Mouse (Mus musculus) CD4-positive, CD25-positive, alpha-beta regulatory T cell, adult 4 months (primary cell): ENCODE data around the gene Pbx2. TPM values are rescaled to one million over a fixed set of nuclear protein-coding genes. Genes with fewer than 3 reads are reported as not detected.

Source experiments
- ATAC-seq: one replicate; pipeline ENCODE4 v1.8.0; 2017
- polyA plus RNA-seq, 2 experiments: library from polyadenylated mRNA; unstranded; fragments of 100-300 nt; shearing (Covaris generic); gene quantifications; one replicate each; pipeline ENCODE4 v1.2.1; 2017

The Pbx2 gene
- polyA plus RNA-seq, 2 experiments from 2014 or later, result 7.7 to 12.6 TPM

DNA sequence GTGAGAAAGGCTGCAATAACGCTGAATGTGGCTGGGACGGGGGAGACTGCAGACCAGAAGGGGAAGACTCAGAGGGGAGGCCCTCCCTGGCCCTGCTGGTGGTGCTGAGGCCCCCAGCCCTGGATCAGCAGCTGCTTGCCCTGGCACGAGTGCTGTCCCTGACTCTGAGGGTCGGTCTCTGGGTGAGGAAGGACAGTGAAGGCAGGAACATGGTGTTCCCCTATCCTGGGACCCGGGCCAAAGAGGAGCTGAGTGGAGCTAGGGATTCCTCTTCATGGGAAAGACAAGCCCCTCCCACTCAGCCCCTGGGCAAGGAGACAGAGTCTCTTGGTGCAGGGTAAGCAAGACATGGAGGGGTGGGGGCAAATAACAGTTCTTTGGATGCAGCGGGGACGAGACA lies 7.7 kb upstream of the Pbx2 start:
- ATAC-seq, result no peak

DNA sequence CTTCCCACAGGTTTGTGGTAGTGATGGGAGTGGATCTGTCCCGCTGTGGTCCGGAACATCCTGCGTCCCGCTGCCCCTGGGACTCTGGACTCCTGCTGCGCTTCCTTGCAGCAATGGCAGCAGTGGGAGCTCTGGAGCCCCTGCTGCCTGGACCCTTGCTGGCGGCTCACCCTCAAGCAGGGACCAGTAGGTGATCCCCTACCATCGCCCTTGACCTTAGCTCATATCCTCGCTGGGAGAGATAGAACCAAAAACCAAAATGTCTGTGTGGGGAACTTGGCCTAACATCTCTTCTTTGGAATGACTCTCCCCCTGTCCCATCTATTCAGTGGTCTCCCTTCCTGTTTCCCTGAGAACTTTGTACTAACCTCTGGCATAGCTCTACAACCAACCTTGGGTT lies 7.2 kb upstream of the Pbx2 start:
- no peak for ATAC-seq

DNA sequence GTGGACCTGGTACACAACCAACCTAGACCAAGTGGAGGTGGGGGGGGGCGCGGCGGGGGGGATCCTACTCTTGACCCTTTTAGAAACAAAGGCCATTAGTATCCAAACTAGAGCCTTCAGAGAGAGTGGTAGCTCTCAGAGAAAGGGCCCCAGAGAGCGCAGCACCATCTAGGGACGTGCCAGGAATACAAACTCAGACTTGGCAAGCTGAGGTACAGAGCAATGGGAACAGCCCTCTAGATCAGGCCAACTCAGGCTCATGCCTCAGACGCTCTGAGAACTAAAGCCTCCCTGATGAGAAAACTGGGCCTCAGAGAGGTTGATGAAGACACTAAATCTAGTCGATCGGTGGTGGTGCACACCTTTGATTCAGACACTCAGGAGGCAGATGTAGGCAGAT lies 5.9 kb upstream of the Pbx2 start:
- no peak for ATAC-seq

DNA sequence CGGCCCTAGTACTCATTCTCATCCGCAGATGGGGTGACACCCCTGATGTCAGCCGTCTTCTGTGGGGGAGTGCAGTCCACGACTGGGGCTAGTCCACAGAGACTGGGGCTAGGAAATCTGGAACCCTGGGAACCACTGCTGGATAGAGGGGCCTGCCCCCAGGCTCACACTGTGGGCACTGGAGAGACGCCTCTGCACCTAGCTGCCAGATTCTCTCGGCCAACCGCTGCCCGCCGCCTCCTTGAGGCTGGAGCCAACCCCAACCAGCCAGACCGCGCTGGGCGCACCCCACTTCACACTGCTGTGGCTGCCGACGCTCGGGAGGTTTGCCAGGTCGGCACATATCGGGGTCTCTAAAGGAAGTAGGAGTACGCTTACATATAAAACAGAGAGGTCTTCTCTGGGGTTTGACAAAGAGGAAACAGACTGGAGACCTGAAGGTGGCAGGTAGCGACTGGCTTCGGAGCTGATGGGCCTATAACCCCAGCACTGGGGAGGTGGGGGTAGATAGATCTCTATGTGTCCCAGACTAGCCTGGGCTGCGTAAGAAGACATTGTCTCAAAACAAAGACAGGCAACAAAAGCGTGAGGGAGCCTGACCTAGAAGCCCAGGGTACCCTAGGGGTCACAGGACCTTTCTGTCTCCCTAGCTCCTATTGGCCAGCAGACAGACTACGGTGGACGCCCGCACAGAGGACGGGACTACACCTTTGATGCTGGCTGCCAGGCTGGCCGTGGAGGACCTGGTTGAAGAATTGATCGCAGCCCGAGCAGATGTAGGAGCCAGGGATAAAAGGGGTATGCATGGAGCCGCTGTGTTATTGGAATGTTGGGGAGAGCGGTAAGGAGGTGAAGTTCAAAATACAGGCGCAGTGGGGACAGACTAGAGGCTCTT lies 4.9 kb upstream of the Pbx2 start:
- no peak for ATAC-seq

DNA sequence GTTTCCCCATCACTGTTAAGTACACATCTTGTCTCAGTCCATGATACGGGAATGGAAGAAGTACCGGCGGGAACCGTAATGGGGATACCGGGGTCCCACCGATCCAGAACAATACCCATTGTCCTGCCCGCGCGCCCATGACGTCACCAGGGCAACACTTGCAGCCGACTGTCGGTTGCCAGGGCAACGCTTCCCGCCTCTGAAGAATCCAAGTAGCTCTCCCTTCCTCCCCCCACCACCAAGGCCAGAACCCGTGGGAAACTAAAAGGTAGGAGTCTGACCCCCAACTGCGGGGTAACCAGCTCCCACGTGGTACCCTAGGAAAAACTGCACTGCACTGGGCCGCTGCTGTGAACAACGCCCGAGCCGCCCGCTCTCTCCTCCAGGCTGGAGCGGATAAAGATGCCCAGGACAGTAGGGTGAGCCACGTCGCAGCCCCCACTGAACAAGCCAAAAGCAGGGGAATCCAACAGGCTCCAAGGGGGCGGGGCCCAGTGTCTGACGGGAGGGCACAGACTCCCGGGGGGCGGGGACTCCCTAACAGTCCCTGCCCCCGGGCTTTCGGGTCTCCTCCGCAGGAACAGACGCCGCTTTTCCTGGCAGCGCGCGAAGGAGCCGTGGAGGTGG lies 4.2 kb upstream of the Pbx2 start:
- peak; percentile 60 for ATAC-seq

DNA sequence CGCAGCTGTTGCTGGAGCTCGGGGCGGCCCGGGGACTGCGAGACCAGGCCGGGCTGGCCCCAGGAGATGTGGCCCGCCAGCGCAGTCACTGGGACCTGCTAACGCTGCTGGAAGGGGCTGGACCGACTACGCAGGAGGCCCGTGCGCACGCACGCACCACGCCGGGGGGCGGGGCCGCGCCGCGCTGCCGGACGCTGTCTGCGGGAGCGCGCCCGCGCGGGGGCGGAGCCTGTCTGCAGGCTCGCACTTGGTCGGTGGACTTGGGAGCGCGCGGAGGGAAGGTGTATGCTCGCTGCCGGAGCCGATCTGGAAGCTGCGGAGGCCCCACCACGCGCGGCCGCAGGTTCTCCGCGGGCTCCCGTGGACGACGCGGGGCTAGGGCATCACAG lies 3.6 kb upstream of the Pbx2 start:
- peak; percentile 77 for ATAC-seq

DNA sequence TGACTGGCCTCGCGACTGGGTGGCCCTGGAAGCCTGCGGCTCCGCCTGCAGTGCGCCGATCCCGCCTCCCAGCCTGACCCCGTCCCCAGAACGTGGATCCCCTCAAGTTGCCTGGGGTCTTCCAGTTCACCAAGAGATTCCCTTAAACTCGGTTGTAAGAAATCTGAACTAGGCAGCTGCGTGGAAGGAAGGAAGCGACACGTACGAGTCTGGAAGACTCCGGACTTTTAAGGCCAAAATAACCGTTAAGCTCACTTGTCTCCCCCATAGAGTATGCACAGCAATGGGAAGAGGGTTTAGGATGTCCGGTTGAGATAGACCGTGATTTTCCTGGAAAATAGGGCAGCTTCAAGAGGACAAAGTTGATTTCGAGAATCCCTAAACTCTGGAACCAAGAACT lies 3.3 kb upstream of the Pbx2 start:
- ATAC-seq, result no peak

DNA sequence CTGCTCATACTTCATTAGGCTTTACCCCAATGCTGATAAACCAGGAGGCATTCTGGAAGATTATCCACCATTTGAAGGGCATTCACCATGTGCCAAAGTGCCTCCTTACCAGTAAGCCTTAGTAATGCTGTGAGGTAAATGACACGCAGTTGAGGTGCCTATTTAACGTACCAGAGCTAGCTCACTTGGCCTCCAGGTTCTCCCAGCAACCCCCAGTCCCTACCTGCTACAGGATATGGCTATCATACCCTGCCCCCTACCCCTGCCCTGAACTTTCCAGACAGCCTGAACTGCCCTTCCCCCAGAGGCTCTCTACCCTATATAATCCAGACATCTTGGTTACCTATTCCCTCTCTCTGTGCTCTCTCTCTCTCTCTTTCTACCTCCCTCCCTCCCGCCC lies 2.3 kb upstream of the Pbx2 start:
- ATAC-seq, result no peak

DNA sequence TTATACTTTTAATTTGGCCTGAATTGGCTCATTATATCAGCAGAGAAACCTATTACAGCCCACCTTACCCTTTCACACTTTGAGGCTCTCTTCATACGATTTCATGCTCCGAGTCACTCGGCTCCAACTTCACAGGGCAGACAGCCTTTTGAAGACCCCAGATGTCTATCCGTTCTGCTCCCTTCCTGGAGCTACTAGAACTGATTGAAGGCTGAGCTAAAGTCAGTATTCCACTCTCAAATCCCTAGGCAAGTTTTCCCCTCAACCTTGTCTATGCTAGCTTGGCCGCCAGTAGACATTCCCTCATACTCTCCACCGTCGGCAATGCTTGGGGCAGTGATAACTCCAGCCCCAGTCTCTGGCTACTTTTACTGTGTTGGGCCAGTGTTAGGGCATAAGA lies 1.9 kb upstream of the Pbx2 start:
- ATAC-seq, result no peak

DNA sequence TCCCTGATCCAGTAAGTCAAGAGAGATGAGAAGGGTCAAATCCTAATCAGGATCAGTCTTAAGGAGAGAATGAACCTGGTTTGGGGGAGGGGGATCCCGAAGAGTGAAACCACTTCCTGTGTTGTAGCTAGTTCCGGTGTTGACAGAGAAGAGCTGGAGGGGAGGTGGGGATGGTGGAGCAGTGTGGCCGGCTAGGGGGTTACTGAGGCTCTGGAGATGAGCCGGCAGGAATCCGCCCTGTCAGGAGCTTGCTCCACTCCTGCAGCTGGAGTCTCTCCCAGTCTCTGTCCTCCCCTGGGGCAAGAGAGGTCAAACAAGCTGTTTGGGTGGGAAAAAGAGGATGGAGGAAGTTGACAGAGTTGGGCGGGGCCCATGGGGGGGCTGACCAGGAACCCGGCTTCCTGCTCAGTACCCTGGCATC lies 1.4 kb upstream of the Pbx2 start, which contains the start of gene Gpsm3:
Gene Gpsm3, plus strand, starts transcription at position 126 of the 421 bp plus-strand sequence.
- peak; percentile 51 for ATAC-seq

DNA sequence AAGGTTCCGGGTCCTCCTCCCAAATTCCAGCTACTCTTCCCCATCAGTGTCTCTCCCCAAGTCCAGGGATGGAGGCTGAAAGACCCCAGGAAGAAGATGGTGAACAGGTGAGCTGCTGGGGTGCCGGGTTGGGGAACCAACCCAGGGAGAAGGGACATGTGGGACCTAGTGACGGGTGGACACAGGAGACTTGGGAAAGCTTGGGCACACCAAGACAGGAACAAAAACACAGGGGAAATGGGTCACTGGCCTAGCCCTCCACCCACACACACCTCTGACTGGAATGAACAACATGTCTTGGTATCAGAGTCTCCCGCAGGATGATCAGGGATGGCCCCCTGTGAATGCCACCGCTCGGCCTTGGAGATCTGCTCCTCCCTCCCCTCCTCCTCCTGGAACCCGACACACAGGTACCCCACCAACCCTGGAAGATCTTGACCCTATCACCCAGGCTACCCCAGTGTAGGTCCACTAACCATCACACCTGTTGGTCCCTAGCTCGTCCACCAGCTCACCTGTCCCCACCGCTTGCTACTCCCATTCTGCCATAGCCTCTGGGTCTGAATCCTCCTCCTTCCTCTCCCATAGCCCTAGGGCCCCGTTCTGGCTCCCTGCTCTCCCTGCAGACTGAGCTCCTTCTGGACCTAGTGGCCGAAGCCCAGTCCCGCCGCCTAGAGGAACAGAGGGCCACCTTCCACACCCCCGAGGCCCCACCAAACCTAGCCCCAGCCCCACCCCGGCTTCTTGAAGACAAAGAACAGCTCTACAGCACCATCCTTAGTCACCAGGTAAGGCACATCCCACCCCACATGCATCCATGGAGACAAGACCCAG lies 695 bp upstream of the Pbx2 start:
- no peak for ATAC-seq

DNA sequence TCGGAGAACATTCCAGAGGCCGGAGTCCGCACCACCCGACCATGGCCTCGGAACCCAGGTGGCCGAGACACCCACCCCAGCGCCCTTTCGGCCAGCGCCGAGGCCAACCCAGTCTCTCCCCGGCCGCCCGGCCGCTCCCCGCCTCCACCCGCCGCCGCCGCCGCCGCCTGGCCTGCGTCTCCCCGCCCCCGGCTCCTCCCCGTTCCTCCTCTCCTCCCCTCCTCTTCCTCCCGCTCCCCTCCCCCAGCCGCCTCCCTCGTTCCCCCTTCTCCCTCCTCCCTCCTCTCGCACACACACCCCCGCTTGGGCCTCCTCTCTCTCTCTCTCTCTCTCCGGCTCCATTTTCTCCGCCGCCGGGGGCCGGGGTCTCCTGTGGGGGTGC lies 919 bp downstream of the Pbx2 start:
- ATAC-seq, result peak; percentile 48

DNA sequence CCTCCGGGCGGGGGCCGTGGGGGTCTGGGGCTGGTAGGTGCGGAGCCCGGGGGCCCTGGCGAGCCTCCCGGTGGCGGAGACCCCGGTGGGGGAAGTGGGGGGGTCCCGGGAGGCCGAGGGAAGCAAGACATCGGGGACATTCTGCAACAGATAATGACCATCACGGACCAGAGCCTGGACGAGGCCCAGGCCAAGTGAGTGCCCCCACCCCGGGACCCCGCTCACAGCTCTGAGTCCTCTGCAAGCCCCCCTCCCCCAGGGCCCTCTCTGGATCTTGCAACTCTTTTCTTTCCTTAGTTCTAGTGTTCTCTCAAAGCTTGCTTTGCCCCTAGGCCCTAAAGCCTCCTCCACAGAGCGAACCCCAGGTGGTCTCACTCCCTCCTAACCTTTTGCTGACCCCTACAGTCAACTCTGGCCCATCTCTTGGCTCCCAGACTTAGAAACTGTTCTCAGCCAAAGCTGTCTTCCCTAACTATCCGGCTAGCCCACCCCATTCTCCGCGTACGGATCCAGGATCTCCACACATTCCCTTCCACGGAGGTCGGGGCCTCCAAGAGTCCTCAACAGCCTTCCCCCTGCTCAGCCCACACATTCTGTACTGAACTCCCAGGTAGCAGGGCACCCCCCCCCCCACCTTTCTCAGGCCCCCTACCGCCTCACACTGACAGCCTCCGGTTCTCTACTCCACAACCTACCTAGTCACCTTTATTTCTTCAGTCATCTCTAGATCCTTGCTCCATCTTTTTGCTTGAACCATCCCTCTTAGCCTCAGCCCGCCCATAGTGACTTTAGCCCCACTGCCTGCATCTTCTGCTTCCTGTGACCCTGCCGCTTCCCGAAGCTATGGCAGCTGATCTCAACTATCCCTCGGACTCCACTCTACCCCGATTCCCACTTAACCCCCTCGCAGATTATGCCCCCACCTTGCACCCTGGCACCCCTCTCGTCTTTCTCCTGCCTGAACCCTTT lies 1.8 kb downstream of the Pbx2 start:
- no peak for ATAC-seq

DNA sequence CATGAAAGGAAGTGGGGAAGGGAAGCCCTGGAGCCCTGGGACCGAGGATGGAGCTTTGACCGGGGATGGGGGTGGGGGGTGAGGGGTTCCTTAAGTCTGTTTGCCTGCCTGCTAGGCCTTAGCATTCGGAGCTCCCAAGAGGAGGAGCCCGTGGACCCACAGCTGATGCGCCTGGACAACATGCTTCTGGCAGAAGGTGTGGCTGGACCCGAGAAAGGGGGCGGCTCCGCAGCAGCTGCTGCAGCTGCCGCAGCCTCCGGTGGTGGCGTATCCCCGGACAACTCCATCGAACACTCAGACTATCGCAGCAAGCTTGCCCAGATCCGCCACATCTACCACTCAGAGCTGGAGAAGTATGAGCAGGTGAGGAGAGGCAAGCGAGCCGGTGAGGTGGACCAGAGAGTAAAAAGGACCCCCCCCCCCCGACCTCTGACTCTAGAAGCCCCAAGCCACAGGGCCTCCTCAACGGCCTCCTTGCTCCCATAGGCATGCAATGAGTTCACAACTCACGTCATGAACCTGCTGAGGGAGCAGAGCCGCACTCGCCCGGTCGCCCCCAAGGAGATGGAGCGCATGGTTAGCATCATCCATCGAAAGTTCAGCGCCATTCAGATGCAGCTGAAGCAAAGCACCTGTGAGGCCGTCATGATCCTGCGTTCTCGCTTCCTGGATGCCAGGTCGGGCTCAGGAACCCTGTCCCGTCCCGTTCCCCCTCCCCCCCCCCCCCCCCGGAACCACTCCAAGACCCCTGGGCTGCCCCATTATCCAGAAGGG lies 2.9 kb downstream of the Pbx2 start:
- ATAC-seq, result no peak

DNA sequence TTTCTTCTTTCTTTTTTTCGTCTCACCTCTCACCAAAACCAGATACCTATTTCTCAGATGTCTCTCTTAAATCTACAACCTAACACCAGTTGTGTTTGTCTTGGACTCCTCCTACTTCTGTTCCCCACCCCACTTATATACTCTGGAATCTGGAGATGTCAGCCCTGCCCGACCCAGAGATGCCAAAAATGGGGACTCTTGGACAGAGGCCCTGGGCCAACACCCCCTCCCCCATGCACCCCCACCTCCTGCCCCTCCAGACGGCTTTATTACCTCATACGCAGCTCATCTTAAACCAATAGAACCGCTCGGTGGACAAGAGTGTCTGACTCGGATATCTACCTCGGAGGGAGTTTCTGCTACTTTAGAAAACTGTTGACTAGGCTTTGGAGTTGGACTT lies 5.0 kb downstream of the Pbx2 start:
- ATAC-seq, result no peak

DNA sequence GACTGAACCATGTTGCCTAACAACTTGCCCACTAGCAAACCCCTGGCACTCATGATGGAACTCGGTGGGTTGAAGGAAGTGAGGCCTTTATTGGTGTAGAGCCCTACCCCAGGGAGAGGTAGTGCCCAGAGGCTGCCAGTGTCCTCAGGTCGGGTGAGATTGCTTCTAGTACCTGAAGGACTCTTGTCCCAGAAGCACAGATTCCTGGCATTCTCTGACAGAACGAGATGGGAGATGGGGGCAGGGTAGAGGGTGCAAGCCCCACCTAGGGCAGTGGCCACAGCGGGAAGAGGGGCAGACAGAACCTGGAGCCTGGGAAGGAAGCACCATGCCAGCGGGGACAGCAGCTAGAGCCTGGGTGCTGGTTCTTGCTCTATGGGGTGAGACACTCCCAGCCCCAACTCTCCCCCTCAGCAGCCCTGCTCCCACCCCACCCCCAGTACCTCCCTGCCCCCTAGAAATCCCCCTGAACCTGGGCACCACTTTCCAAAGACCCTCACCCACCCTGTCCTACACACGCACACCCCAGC lies 6.6 kb downstream of the Pbx2 start, which contains the start of gene Ager:
Gene Ager, plus strand, starts transcription at position 297 of the 530 bp plus-strand sequence.
- ATAC-seq, result no peak

DNA sequence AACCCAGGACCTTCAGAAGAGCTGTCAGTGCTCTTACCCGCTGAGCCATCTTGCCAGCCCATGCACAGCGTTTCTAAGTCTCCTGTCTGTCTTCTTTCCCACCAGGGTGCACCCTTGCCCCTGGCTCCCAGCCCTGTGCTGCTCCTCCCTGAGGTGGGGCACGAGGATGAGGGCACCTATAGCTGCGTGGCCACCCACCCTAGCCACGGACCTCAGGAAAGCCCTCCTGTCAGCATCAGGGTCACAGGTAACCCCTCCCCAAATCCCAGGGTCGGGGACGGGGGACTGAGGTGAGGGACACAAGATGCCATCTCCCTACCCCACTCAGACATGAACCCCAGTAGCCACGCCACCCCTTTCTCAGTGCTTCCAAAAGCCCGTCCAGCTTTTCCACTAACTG lies 8.8 kb downstream of the Pbx2 start:
- ATAC-seq, result no peak

DNA sequence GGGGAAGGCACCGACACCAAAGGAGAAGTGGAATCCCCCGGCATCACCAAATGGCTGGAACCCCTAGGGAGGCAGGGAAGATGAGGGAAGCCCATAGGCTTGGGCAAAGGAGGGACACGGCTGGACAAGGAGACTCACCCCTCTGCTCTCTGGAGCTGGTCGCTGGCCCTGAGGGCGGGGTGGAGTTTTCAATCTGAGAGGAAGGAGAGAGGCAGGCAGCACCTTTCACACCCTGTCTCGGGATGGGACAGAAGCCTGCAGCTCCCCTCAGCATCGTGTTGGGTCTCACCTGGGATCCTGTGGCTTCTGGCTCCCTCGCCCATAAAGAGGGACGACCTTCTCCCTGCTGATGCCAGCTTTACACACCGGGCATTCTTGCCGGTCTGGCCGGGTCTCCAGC lies 10.7 kb downstream of the Pbx2 start:
- ATAC-seq, result no peak

DNA sequence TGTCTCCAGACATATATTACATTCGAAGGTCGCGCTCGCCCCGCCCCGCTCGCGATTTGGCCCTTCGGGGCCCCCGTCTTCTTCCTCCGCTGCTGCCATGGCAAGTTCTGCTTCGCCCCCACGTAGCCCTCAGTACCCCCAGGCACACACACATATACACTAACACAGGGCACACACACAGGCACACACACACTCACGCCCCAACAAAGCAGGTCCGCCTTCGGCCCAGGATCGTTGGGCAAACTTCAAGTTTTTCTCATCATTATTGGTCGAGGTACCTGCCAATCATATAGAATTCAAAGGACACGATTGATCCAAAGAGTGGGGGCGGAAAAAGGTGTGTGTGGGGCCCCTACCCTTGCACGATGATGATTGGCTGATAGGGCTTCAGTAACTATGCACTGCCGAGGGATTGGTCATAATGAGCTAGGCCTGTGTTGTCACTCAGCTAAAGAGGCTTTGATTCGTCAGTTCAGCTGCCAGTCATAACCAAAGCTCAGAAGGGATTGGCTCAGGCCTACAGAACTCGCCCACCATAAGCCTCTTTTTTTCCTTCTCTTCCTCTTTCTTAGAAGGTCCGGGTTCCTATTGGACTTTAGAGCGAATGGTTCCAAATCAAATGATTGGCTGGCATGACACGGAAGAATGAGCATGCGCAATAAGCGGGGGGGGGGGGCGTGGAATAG lies 12.5 kb downstream of the Pbx2 start, which contains the start of gene Rnf5:
Gene Rnf5, minus strand, starts transcription at position 316 of the 686 bp plus-strand sequence.
- ATAC-seq, result peak; percentile 83

DNA sequence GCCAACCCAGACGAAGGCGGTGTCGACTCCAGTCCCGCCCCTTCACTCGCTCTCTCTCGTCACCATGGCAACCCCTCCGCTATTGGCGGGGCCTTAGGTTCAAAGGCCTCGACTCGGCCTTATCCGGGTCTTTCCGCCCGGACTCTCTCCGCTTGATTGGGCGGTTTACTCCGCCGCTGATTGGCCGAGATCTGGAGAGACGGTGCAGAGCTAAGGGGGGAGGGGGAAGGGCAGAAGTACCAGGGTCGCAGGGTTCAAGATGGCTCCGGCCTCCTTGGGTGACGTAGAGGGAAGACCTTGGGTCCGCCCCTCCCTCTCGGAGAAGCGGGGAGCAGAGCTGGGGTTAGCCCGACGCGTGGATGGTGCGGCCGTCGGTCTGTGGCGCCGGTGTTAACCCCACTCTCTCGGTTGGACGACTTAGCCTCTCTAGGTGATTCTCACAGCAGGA lies 13.0 kb downstream of the Pbx2 start, which contains the start of gene Agpat1:
Gene Agpat1, plus strand, starts transcription at position 202 of the 448 bp plus-strand sequence.
- peak; percentile 73 for ATAC-seq
